Mouse (Mus musculus) E14TG2a.4 (cell line): ENCODE data around the gene Ccm2.

Experiments used
- CTCF ChIP-seq: conservative IDR thresholded peaks from 2 replicates; pipeline ENCODE4 v1.5.1; 2014; ENCODE audit warnings: low read length
- NANOG ChIP-seq: IDR thresholded peaks from 2 replicates; pipeline ENCODE4 v1.6.1; 2014; ENCODE audit warnings: borderline replicate concordance, low read length, mixed read lengths
- POU5F1 ChIP-seq: IDR thresholded peaks from 2 replicates; pipeline ENCODE4 v1.6.1; 2014; ENCODE audit warnings: low read length, borderline replicate concordance

- TF ChIP-seq CTCF (no peak), POU5F1 (no peak), NANOG (no peak)
Measured at GRCm38 (mm10) chr11:6599011-6599681, 52.5 kb downstream of the Ccm2 start.
